Mouse (Mus musculus) left cerebral cortex, postnatal 4 days (tissue): Measurements from ENCODE around the gene Gm27179. TPM values are rescaled to one million over a fixed set of nuclear protein-coding genes. Genes with fewer than 3 reads are reported as not detected.
"Not testable (repeated sequence)": the region's sequence is repeated elsewhere in the genome, so short reads cannot be mapped to it uniquely, and the experiment has no call there.

ENCODE experiments used
- DNase-seq: peaks from one replicate; pipeline ENCODE4 v3.0.0-alpha.2; 2022
- intact Hi-C: fragments of 180-260 bp; cut with DNase I; formaldehyde crosslinking; loops from one replicate; pipeline ENCODE4 v1.15.1; 2025
- total RNA-seq, 2 experiments: library from RNA; stranded (reverse); gene quantifications; 2 replicates each; pipeline ENCODE4 v1.2.3; 2021

Gene Gm27179
- total RNA-seq, 2 experiments from 2014 or later, result not detected

GRCm38 (mm10) chr14:69473941-69474646 is 38.3 kb downstream of the Gm27179 start:
- intact Hi-C loops, result not testable (repeated sequence)

GRCm38 (mm10) chr14:69473322-69473721 is 39.0 kb downstream of the Gm27179 start:
- DNase-seq, intact Hi-C loops: not testable (repeated sequence)

More at GRCm38 (mm10) chr14:69473941-69474646, 38.3 kb downstream of the Gm27179 start:
- DNase-seq, result not testable (repeated sequence)

- DNase-seq, intact Hi-C loops: not testable (repeated sequence)
These were observed 42.1 kb downstream of the Gm27179 start for GRCm38 (mm10) chr14:69470122-69470708.

GRCm38 (mm10) chr14:69467612-69468366 is 44.6 kb downstream of the Gm27179 start:
- intact Hi-C loops, DNase-seq: not testable (repeated sequence)

GRCm38 (mm10) chr14:69464465-69464864 is 47.9 kb downstream of the Gm27179 start:
- DNase-seq, intact Hi-C loops: not testable (repeated sequence)

Other genes starting within 250 kb of the Gm27179 start
- gene Synb, start 218.2 kb downstream of the Gm27179 start, total RNA-seq, result under 1 TPM in 1 of 2 experiments, not detected in 1; 0.08 TPM
- 1 to 10 TPM; 4.5 to 4.8 TPM for gene Gm16867, start 9.2 kb downstream of the Gm27179 start, total RNA-seq
- gene Entpd4b, start 42.9 kb upstream of the Gm27179 start, total RNA-seq, result 10 to 100 TPM; 30.1 to 31.2 TPM